Mouse (Mus musculus): ENCODE measurements at regions not wholly inside any gene's neighbourhood (a gene's known extent, or its start where the extent isn't known, plus 50 kb on each side); places are given as distances from the start of the nearest gene placed in this dataset.

DNA sequence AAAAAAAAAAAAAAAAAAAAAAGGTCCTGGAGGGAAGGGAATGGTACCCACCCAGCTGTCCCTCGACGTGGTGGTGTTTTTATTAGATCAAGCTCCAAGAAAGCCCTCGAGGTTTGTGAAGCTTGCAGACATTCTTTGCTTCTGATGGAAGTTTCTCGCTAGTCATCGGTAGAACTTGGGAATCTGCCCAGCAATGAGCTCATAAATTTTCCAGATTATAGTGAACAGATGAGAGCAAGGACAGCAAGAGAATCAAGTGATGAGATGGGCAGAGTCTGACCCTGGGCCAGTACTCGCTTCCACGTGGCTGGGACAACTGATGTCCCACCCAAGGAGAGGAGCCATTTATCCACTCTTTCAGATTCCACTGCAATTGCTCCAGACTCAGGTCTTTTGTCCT is 417.6 kb upstream of the Klhl29 start:
- H3K4me2 ChIP-seq: no peak overlapping the region
- no peak overlapping the region for H3K4me3 ChIP-seq
- H3K27ac ChIP-seq (replicated peaks): no peak overlapping the region
- ATAC-seq (ENCODE audit: low read depth): no peak
- no peaks in the 10 kb centered on the region for H3K36me3 ChIP-seq
- H3K27me3 ChIP-seq: no peaks in the 10 kb centered on the region
- no peak overlapping the region for H3K9ac ChIP-seq
- 69% methylated on average over 7 of the region's 7 CpGs for whole genome bisulfite sequencing
- no peaks in the 10 kb centered on the region for H3K9me3 ChIP-seq
- H3K4me1 ChIP-seq (replicated peaks): no peaks in the 10 kb centered on the region

DNA sequence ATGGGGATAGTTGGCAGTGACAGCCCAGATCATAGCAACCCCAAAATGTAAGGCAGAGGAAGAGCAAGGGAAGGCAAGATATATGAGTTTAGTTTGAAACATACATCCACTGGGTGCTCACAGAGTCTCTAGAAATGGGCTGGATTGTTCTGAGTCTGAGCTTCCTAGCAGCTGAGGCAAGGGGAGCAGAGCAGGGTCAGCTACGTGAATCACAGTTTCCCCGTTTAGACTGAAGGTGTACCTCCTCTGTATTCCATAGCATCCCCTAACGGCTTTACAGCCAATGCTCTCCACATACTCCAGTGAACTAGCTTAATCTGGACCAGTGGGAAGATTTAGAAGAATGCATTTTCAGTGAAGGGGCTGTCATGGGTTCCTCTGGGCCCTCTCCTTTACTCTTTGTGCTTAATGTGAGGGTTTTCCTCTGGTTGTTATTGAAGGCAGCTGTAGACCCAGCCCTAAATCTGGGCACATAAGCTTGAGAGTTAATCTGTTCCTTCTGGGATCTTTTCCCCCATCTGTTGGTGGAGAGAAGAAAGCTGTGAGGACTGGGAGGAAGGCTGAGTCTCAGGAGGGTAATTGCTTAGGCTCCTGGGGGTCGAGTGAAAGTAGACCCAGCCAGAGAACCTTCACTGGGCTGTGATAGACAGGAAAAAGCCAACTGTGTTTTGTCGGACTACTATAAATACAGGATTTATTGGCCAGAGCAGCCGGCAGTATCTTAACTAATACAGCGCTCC is 411.8 kb upstream of the Klhl29 start:
- Histone ChIP-seq H3K4me2 (no peak overlapping the region), H3K4me1 (replicated peaks) (peaks cover 9% of the 10 kb centered on the region; the same call in 1 of the 2 replicates), H3K9me3 (no peaks in the 10 kb centered on the region), H3K9ac (no peak overlapping the region), H3K4me3 (no peak overlapping the region), H3K27ac (replicated peaks) (no peak overlapping the region), H3K36me3 (no peaks in the 10 kb centered on the region), H3K27me3 (no peaks in the 10 kb centered on the region)
- ATAC-seq (ENCODE audit: low read depth): no peak
- WGBS: 57% methylated on average over 7 of the region's 7 CpGs

DNA sequence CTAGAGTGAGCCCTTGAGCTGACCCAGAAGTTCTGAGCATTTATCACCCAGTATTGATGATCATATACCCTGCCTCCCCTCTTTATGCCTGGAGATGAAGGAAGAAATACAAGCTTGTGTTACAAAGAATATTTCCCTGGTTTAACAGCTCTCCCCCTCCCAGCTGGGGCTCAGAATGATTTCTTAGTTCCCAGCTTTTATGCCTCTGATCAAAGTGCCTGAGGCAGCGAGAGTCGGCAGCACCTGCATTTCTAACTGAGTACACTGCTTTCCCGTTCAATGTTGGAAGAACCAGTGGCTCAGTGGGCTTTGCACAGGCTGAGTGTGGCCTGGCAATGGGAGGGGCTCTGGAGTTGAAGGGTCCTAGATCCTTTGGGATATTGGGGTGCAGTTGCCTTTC is 405.8 kb upstream of the Klhl29 start:
- Histone ChIP-seq H3K4me3 (no peak overlapping the region), H3K27ac (replicated peaks) (no peak overlapping the region), H3K9ac (no peak overlapping the region), H3K4me2 (no peak overlapping the region), H3K4me1 (replicated peaks) (no peaks in the 10 kb centered on the region; the same call in 1 of the 2 replicates), H3K27me3 (no peaks in the 10 kb centered on the region), H3K36me3 (no peaks in the 10 kb centered on the region), H3K9me3 (no peaks in the 10 kb centered on the region)
- 50% methylated on average over 3 of the region's 3 CpGs for WGBS
- no peak for ATAC-seq (ENCODE audit: low read depth)

DNA sequence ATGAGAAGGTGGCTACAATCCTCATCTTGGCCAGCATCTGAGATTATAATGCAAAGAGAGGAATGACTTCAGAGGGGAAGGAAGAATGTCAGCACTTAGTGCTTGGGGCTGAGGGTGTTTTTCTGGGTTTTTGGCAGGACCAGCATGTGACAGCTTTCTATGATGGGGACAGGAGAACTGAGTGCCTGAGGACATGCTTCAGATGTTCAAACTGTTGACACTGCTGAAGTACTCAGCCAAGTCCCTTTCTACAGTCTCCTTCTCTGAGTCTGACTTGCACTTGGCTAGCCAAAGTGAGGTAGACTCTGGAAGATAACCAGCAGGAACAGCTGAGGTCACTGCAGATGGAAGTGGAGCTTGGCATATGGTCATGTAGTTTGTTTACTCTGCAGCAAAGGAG is 402.1 kb upstream of the Klhl29 start:
- Histone ChIP-seq H3K4me2 (no peak overlapping the region), H3K9me3 (no peaks in the 10 kb centered on the region), H3K36me3 (no peaks in the 10 kb centered on the region), H3K27me3 (no peaks in the 10 kb centered on the region), H3K27ac (replicated peaks) (no peak overlapping the region), H3K4me3 (no peak overlapping the region), H3K9ac (no peak overlapping the region), H3K4me1 (replicated peaks) (no peaks in the 10 kb centered on the region; the same call in 1 of the 2 replicates)
- no peak for ATAC-seq (ENCODE audit: low read depth)

DNA sequence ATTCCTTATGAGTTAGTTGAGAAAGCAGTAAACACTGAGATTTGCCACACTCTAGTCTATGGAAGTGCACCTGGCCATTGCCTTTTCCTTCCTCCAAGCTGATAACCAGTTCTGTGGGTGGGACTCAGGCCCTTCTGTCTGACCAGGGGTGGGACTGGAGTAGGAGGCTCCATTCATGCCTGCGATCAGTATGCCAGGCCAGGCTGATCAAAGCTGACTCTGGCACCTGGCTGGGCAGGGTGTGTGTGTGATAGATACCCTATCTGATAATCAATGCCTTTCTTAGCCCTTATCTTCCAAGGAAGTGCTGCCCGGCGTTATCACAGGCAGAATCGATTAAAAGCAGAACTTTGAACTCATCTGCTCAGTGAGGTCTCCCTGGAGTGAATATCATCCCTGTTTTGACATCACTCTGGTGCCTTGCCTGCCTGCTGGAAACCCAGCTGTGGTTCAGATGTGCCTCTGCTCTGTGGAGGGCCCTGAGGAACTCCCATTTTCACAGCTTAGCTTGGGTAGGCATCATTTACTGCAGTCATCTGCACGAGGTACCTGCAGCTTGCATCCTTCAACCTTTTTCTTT is 396.0 kb upstream of the Klhl29 start:
- H3K27me3 ChIP-seq: no peaks in the 10 kb centered on the region
- no peaks in the 10 kb centered on the region for H3K4me1 ChIP-seq (replicated peaks)
- ATAC-seq (ENCODE audit: low read depth): no peak
- H3K4me3 ChIP-seq: no peak overlapping the region
- H3K9ac ChIP-seq: no peak overlapping the region
- H3K27ac ChIP-seq (replicated peaks): no peak overlapping the region
- H3K9me3 ChIP-seq: no peaks in the 10 kb centered on the region
- no peak overlapping the region for H3K4me2 ChIP-seq
- no peaks in the 10 kb centered on the region for H3K36me3 ChIP-seq
- WGBS: 81% methylated on average over 5 of the region's 5 CpGs

DNA sequence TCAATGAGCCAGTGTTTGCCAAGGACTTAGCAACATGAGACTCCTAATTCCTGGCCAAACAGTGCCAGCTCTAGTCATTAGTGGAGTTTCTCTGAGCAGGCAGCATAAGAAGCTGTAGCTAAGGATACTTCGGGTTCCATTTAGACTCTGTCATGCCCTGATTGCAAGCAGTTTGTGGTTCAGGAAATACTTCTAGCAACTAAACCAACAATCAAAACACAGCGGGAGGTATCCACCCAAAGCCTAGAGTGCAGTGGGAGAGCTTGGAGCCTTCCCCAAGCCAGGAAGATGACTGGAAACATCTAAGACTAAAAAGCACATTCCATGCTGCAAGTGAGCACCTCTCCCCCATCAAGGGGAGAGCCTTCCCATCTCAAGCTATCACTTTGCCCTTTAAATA is 395.0 kb upstream of the Klhl29 start:
- H3K36me3 ChIP-seq: no peaks in the 10 kb centered on the region

DNA sequence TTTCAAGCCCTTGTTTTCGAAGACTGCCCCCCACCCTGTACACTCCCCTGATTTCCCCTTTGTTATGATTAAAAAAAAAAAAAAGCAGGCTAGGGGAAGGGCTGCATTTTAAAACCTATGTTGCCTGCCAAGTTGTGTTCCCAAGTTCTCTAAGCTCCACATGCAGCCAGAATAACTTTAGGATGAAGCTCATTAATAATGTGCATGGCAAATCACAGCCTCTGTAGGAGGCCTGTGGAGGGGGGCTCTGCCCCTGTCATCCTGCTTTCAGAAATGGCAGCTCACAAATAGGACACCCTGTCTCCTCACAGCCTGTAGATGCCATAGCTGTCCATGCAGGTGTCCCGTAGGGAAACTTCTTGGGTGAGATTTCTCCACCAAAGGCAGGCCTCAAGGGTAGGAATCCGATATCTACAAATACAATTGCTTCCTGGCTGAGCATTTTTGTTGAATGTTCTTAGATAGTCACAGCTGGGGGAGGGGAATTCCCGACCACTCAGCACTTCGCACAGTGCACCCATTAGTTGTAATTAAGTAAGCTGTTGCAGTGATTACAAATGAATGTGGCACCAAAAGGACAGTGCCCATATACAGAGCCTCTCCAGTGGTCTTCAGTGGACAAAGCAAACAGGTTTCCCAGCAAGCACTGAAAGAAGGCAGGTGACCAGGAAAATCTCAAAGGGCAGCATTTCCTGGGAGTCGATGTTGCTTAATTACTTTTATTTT is 389.1 kb upstream of the Klhl29 start:
- no peak for ATAC-seq (ENCODE audit: low read depth)
- Histone ChIP-seq H3K9ac (no peak overlapping the region), H3K27me3 (no peaks in the 10 kb centered on the region), H3K27ac (replicated peaks) (no peak overlapping the region), H3K9me3 (no peaks in the 10 kb centered on the region), H3K4me2 (no peak overlapping the region), H3K36me3 (no peaks in the 10 kb centered on the region), H3K4me1 (replicated peaks) (peaks cover 7% of the 10 kb centered on the region), H3K4me3 (no peak overlapping the region)
- 49% methylated on average over 6 of the region's 6 CpGs for WGBS

More for the DNA sequence above, 395.0 kb upstream of the Klhl29 start:
- H3K9me3 ChIP-seq: no peaks in the 10 kb centered on the region
- no peak overlapping the region for H3K4me3 ChIP-seq
- H3K4me2 ChIP-seq: no peak overlapping the region
- H3K27me3 ChIP-seq: no peaks in the 10 kb centered on the region
- no peaks in the 10 kb centered on the region for H3K4me1 ChIP-seq (replicated peaks)
- ATAC-seq (ENCODE audit: low read depth): no peak
- H3K9ac ChIP-seq: no peak overlapping the region
- WGBS: 80% methylated on average over 2 of the region's 2 CpGs
- no peak overlapping the region for H3K27ac ChIP-seq (replicated peaks)

DNA sequence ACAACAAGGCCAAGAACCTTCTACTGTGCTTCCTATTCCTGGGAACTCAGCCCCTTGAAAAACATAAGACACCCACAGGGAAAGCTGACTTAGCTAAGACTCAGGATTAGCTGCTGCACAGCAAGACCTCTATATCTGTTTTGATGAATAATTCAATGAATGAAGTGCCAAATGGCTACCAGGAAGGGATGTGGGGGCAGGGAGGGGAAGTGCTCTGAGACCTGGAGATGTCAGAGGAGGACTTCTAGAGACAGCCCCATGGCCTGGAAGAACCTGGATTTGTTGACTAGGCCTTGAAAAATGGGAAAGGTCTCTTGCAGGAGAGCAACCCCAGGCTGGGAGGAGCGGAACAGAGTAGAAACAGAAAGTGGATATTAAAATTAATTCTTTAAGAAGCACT is 388.5 kb upstream of the Klhl29 start:
- H3K27me3 ChIP-seq: no peaks in the 10 kb centered on the region
- H3K4me1 ChIP-seq (replicated peaks): peaks cover 7% of the 10 kb centered on the region
- WGBS: 94% methylated on average over 1 of the region's 1 CpGs
- no peaks in the 10 kb centered on the region for H3K9me3 ChIP-seq
- no peak overlapping the region for H3K27ac ChIP-seq (replicated peaks)
- H3K4me2 ChIP-seq: no peak overlapping the region
- H3K4me3 ChIP-seq: no peak overlapping the region
- H3K36me3 ChIP-seq: no peaks in the 10 kb centered on the region
- H3K9ac ChIP-seq: no peak overlapping the region
- ATAC-seq (ENCODE audit: low read depth): no peak

DNA sequence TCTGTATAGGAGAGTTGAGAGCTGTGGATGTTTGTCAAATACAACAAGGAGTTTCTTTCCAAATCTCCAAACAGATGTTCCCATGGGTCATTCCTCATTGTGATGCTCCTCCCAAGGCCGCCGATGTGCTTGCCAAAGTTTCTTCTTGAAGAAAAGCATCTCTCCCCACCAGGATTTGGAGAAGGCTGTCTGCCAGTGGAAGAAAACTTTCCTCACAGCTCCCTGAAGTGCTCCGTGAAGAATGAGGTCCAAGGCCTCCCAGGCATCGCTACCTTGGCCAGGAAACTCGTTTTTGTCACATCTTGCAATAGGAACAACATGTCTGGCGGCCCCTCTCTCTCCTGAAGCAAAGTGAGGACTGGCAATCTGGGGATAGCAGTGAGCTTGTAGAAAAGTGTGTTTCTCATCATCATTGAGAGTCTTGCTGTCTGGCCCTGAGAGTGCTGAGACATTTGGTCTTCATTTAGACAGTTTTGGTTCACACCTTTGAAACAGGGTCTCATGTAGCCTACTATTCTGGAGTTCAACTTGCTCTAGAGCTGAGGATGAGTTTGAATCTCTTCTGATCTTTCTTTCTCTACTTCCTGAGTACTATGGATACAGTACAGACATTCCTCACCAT is 386.9 kb upstream of the Klhl29 start:
- Histone ChIP-seq H3K4me1 (replicated peaks) (peaks cover 7% of the 10 kb centered on the region), H3K9me3 (no peaks in the 10 kb centered on the region), H3K4me2 (no peak overlapping the region), H3K9ac (no peak overlapping the region), H3K4me3 (no peak overlapping the region), H3K27me3 (no peaks in the 10 kb centered on the region), H3K27ac (replicated peaks) (no peak overlapping the region), H3K36me3 (no peaks in the 10 kb centered on the region)
- 87% methylated on average over 6 of the region's 6 CpGs for WGBS
- ATAC-seq (ENCODE audit: low read depth): no peak

DNA sequence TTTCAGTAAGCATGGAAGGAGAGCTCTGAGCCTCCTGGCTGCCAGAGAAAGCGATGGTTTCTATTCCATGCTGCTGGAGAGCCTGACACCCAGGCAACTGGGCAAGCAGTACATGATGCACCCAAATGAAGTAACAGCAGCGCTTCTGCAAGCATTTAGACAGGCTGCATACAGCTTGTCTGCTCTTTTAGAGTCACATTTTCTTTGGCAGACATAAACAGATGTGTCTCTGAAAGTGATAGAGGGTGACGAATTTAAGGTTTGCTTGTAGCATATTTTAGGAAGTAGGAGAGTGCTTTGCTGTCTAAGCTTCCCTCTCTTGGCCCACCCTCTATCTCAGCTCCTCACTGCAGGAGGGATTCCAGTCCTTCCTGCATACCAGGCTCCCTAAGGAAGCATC is 384.0 kb upstream of the Klhl29 start:
- H3K36me3 ChIP-seq: no peaks in the 10 kb centered on the region
- H3K4me1 ChIP-seq (replicated peaks): peaks cover 7% of the 10 kb centered on the region
- no peak overlapping the region for H3K27ac ChIP-seq (replicated peaks)
- ATAC-seq (ENCODE audit: low read depth): no peak
- H3K4me2 ChIP-seq: no peak overlapping the region
- H3K27me3 ChIP-seq: no peaks in the 10 kb centered on the region
- no peak overlapping the region for H3K9ac ChIP-seq
- no peaks in the 10 kb centered on the region for H3K9me3 ChIP-seq
- H3K4me3 ChIP-seq: no peak overlapping the region
- WGBS: 77% methylated on average over 3 of the region's 3 CpGs

DNA sequence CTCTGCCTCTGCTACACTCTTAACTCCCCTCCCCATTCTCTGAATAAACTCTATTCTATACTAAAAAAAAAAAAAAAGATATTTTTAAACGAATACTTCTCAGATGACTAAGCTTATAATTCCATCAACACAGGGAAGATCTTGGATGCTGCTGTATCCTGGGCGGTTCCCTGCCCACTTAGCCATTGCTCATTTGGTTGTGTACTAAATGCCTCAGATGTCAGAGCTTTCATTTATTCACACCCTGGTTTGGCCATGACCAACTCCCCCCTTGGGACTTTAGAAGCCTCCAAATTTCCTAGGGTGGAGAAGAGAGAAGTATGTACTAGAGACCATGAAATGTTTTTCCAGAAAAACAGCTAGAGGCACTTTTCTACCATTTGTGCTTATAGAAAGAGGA is 382.3 kb upstream of the Klhl29 start:
- H3K9me3 ChIP-seq: no peaks in the 10 kb centered on the region
- no peaks in the 10 kb centered on the region for H3K36me3 ChIP-seq
- no peak overlapping the region for H3K9ac ChIP-seq
- H3K27me3 ChIP-seq: no peaks in the 10 kb centered on the region
- 84% methylated on average over 2 of the region's 2 CpGs for WGBS
- no peak overlapping the region for H3K4me2 ChIP-seq
- H3K27ac ChIP-seq (replicated peaks): no peak overlapping the region
- no peaks in the 10 kb centered on the region for H3K4me1 ChIP-seq (replicated peaks)
- no peak for ATAC-seq (ENCODE audit: low read depth)
- H3K4me3 ChIP-seq: no peak overlapping the region

DNA sequence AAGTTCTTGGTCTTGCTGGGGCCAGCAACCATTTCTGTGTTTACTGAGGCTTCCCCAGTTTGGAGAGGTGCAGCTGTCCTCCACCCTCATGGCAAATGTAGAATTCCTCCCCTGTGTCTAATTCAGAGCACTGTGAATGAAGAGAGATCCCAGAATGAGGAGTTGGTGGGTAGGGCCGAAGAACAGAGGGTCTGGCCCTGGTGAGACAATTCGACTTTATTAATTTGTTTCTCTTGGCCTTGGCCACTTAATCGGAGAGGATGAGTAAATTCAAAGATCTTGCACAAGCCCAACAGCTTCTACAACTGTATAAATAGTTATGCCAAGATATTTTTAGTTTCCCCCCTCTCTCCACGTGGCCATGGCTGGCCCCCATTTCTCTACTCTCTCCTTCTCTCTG is 381.9 kb upstream of the Klhl29 start:
- no peak overlapping the region for H3K4me3 ChIP-seq
- no peaks in the 10 kb centered on the region for H3K9me3 ChIP-seq
- H3K27ac ChIP-seq (replicated peaks): no peak overlapping the region
- no peak overlapping the region for H3K4me2 ChIP-seq
- no peaks in the 10 kb centered on the region for H3K27me3 ChIP-seq
- H3K4me1 ChIP-seq (replicated peaks): no peaks in the 10 kb centered on the region
- H3K9ac ChIP-seq: no peak overlapping the region
- no peak for ATAC-seq (ENCODE audit: low read depth)
- 95% methylated on average over 4 of the region's 4 CpGs for WGBS
- no peaks in the 10 kb centered on the region for H3K36me3 ChIP-seq
